10 mouse cellular contexts compared by ENCODE assay signal in genomic region chr7:116336226-116336625, GRCm38 (mm10). TPM values are rescaled to one million over a fixed set of nuclear protein-coding genes. Genes with fewer than 3 reads are reported as not detected.
DNase-seq lines count a peak whose midpoint lies in the region; ATAC-seq and TF ChIP-seq lines count a peak whose summit lies in the region.
"Had no signal": no experiment of that assay in that cellular context is flagged by ENCODE, and none has a peak within 500 bp of the region (broad histone marks: within the 10 kb centered on the region; RNA-seq: fewer than 3 reads in every experiment).

No protein-coding gene starts in this region.

- TF ChIP-seq CTCF in kidney, adult 2 months (conservative IDR thresholded peaks at IDR 0.05; ENCODE audit: insufficient read depth, insufficient read length, low read depth, low read length), result peak; percentile 39

- TF ChIP-seq POLR2A in kidney, adult 2 months (IDR thresholded peaks at IDR 0.05; ENCODE audit: low read depth, low read length), result no peak

- ATAC-seq in kidney, embryonic 14.5 days (ENCODE audit: low FRiP score, low TSS enrichment), result no peak
- peak; percentile 27 for ATAC-seq in activated CD4-positive, CD25-positive, alpha-beta regulatory T cell, adult 4 months
- ATAC-seq in monocyte, adult 5-6 weeks (replicated peaks; ENCODE audit: insufficient number of reproducible peaks, low FRiP score, low TSS enrichment, poor library complexity, severe bottlenecking), result 0 out of 2 replicates have a peak, but pooled peaks have one; percentile 23

- no peak overlapping the region for H3K4me2 ChIP-seq in kidney, embryonic 14.5 days (replicated peaks; ENCODE audit: low read depth, low read length)
- H3K4me2 ChIP-seq: embryonic facial prominence, embryonic 12.5 days; neural tube, embryonic 12.5 days had no signal

- no peaks in the 10 kb centered on the region for H3K27me3 ChIP-seq in kidney, adult 2 months (replicated peaks; ENCODE audit: control insufficient read depth, insufficient read depth, low read length)
- H3K27me3 ChIP-seq in kidney, embryonic 14.5 days (ENCODE audit: control insufficient read depth, insufficient read depth, low read length), result no peaks in the 10 kb centered on the region
- H3K27me3 ChIP-seq: embryonic facial prominence, embryonic 12.5 days; neural tube, embryonic 12.5 days had no signal

- peaks cover 9% of the 10 kb centered on the region for H3K36me3 ChIP-seq in kidney, adult 2 months (ENCODE audit: control insufficient read depth, insufficient read depth, low read length)
- peaks cover 34% of the 10 kb centered on the region for H3K36me3 ChIP-seq in kidney, embryonic 14.5 days (ENCODE audit: control insufficient read depth, insufficient read depth, low read length)

- no peak overlapping the region for H3K9ac ChIP-seq in kidney, embryonic 14.5 days (ENCODE audit: low read depth, low read length)
- H3K9ac ChIP-seq: embryonic facial prominence, embryonic 12.5 days; neural tube, embryonic 12.5 days had no signal

- H3K4me1 ChIP-seq in kidney, adult 2 months (ENCODE audit: control insufficient read depth, insufficient read depth, low read length), result peaks cover 9% of the 10 kb centered on the region; the same call in 1 of the 2 replicates
- H3K4me1 ChIP-seq in kidney, embryonic 14.5 days (ENCODE audit: control insufficient read depth, insufficient read depth, low read length), result peaks cover 3% of the 10 kb centered on the region; the same call in 1 of the 2 replicates

- intact Hi-C loops in heart, postnatal 25 days (cut with DNase I), result loop anchor here (5.0 kb wide), 1 partner anchor 271 kb away; no protein-coding TSS in a partner anchor
- intact Hi-C loops in left cerebral cortex, postnatal 25 days (cut with DNase I), result no loop called here

- no peaks in the 10 kb centered on the region for H3K9me3 ChIP-seq in kidney, embryonic 14.5 days (ENCODE audit: control insufficient read depth, low read length)
- H3K9me3 ChIP-seq: embryonic facial prominence, embryonic 12.5 days; neural tube, embryonic 12.5 days had no signal

- H3K4me3 ChIP-seq in kidney, adult 2 months (ENCODE audit: insufficient read depth, low read depth, low read length), result no peak overlapping the region
- no peak overlapping the region for H3K4me3 ChIP-seq in kidney, embryonic 14.5 days (ENCODE audit: low read length)
- H3K4me3 ChIP-seq: embryonic facial prominence, embryonic 12.5 days; neural tube, embryonic 12.5 days had no signal

- peak; percentile 74 for DNase-seq in kidney, adult 2 months
- DNase-seq in embryo, embryonic 10.5 days (ENCODE audit: low spot score), result peak; percentile 78
- peak; percentile 5 for DNase-seq in heart, postnatal 25 days (ENCODE audit: low spot score)
- peak; percentile 42 to 49 for DNase-seq in left cerebral cortex, postnatal 25 days (ENCODE audit: low spot score in 2 of 2)
- peak; percentile 79 for DNase-seq in testis, postnatal 10 days (ENCODE audit: low spot score)

- WGBS in kidney, adult 2 months, result 12% methylated on average over 1 of the region's 1 CpGs
- 27% methylated on average over 1 of the region's 1 CpGs for WGBS in kidney, embryonic 14.5 days

- no peak overlapping the region for H3K27ac ChIP-seq in kidney, adult 2 months (ENCODE audit: insufficient read depth, low read depth, low read length)
- H3K27ac ChIP-seq in kidney, embryonic 14.5 days (ENCODE audit: low read depth, low read length), result no peak overlapping the region
- H3K27ac ChIP-seq: embryonic facial prominence, embryonic 12.5 days; neural tube, embryonic 12.5 days had no signal

RNA-seq across cellular contexts. Expression of gene Rps13, which starts 2.2 kb away (rescaled TPM):
- polyA plus RNA-seq in kidney, adult 2 months (2012; rRNA removed), result 145 and 243 TPM in 2 replicates
- polyA plus RNA-seq in kidney, embryonic 14.5 days (2014; fragmentation: Nextera tagmentation; extraction: Ambion mirVana), result 954 and 1,227 TPM in 2 replicates
- polyA plus RNA-seq in activated CD4-positive, CD25-positive, alpha-beta regulatory T cell, adult 4 months (2017; shearing (Covaris generic)), result 1,000 to 10,000 TPM in 1 of 2 experiments, 100 to 1,000 TPM in 1; 821 to 1,081 TPM
- 100 to 1,000 TPM; 316 to 318 TPM for total RNA-seq in heart, postnatal 25 days (2021)
- total RNA-seq in left cerebral cortex, postnatal 25 days (2021), result 100 to 1,000 TPM; 180 to 186 TPM
- total RNA-seq in monocyte, adult 5-6 weeks (2017), result 1,896 to 2,322 TPM (median 2,106 TPM) in 3 replicates

RNA-seq across cellular contexts. Expression of gene Plekha7, which starts 28.1 kb away (rescaled TPM):
- 29.5 and 33.6 TPM in 2 replicates for polyA plus RNA-seq in kidney, adult 2 months (2012; rRNA removed)
- polyA plus RNA-seq in kidney, embryonic 14.5 days (2014; fragmentation: Nextera tagmentation; extraction: Ambion mirVana), result 7.2 and 8.0 TPM in 2 replicates
- polyA plus RNA-seq in activated CD4-positive, CD25-positive, alpha-beta regulatory T cell, adult 4 months (2017; shearing (Covaris generic)), result 10 to 100 TPM in 1 of 2 experiments, 1 to 10 TPM in 1; 4.3 to 11.3 TPM
- 1 to 10 TPM; 6.7 to 6.8 TPM for total RNA-seq in heart, postnatal 25 days (2021)
- 10 to 100 TPM; 19.2 to 20.3 TPM for total RNA-seq in left cerebral cortex, postnatal 25 days (2021)
- total RNA-seq in monocyte, adult 5-6 weeks (2017), result 0.76 to 1.5 TPM (median 0.96 TPM) in 3 replicates

Comparison
In these comparisons a context has a peak if more than half of its experiments do, and no peak if none do; other contexts are left out.
1. DNase-seq: peak in every context shown above with its lines; median percentile 79 in testis, postnatal 10 days; 78 in embryo, embryonic 10.5 days; 74 in kidney, adult 2 months; 46 in left cerebral cortex, postnatal 25 days; 5 in heart, postnatal 25 days.